Mouse (Mus musculus): ENCODE results near the gene Astn2.

Astn2 gene

DNA sequence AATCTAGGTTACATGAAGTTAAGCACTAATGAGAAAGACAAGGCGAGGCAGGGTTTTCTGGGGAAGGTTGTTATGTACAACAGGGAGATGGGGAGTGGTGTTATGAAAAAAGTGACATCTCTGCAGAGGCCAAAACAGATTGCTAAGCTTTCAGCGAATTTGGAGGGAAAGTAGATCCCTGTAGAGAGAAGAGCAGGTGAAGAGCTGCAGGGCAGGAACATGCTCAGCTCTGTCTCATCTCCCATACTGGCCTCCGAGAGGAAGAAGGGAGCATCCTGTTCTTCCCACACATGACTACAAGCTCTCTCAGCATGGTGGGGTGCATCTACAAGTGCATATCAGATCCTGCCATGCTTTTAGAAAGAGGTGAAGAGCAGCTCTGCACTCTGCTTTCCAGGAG, 245.7 kb downstream of the Astn2 start:
- no peak for DNase-seq (ENCODE audit: low spot score)

- no peak for DNase-seq (ENCODE audit: low spot score)
Measured at GRCm38 (mm10) chr4:66157439-66158113, 246.8 kb downstream of the Astn2 start.

DNA sequence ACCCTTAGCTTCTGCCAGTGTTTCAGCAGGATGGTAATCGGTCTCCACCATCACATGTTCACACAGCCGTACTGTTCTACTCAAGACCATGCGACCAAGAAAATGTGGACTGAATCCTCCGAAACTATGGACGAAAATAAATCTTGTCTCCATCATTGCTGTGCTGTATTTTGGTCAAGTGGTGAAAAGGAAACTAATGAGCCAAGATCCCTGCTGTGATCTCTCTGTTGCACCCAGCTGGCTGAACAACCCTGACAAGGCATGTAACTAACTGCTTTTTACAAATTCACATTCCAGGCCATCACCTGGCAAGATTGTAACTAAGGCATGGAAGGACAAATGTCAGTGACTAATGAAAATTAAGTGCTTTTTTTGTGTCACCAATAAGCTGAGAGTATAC, 257.9 kb downstream of the Astn2 start:
- no peak for DNase-seq (ENCODE audit: low spot score)

DNA sequence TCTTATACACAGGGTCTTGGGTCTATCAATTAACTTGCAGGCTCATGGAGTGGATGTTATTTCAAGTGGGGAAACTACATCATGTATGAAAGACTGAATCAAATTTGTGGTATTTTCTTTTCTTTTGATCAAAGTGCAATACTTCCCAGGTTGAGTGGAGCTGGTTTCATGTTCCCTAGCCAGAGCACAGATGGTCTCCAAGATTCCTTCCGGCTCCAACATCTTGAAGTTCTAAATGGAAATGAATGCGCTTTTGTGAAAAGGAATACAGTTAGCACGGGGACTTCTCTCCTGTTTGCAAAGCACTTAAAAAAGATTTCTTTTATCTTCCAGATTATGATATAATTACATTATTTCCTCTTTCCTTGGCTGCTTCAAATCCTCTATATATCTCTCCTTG, 278.2 kb downstream of the Astn2 start:
- no peak for DNase-seq (ENCODE audit: low spot score)

- DNase-seq (ENCODE audit: low spot score) = no peak
Measured at GRCm38 (mm10) chr4:66122766-66123358, 281.5 kb downstream of the Astn2 start.

GRCm38 (mm10) chr4:66114243-66114642, 290.2 kb downstream of the Astn2 start:
- DNase-seq (ENCODE audit: low spot score) = no peak

DNA sequence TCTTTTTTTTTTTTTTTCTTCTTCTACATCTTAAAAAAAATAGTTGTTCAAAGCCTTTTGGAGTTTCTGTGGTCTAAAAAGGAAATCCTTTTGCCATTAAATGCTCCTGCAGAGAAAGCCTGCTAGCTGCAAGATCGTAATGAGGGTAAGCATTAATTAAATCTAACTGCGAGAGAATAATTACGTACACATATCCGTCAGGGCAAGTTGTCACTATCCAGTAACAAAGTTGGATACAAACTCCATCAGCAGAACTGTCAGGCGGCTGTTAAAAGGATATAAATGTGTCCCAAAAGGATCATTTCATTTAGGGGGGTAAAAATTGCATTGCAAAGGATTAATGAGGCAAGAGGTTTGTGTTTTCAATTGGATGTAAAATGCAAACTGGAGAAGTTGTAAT, 302.4 kb downstream of the Astn2 start:
- no peak for DNase-seq (ENCODE audit: low spot score)

DNA sequence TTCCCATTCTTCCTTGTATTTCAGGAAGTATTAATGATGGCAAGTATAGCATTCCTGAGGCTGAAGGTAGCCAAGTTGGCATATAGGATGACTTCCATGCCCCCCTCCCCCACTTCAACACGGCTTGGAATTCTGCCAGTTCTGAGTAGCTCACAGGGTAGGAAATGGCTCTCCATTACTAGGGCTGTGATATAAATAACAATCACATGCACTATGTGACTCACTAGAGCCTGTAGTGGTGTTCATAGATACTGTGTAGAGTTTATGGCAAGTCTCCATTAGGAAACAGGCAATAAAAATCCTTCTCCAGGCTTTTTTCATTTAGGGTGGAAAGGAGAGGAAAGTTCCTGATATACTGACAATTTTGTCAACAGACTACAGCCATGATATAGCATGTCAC, 306.8 kb downstream of the Astn2 start:
- no peak for DNase-seq (ENCODE audit: low spot score)

GRCm38 (mm10) chr4:66096104-66096503, 308.3 kb downstream of the Astn2 start:
- no peak for DNase-seq (ENCODE audit: low spot score)

DNA sequence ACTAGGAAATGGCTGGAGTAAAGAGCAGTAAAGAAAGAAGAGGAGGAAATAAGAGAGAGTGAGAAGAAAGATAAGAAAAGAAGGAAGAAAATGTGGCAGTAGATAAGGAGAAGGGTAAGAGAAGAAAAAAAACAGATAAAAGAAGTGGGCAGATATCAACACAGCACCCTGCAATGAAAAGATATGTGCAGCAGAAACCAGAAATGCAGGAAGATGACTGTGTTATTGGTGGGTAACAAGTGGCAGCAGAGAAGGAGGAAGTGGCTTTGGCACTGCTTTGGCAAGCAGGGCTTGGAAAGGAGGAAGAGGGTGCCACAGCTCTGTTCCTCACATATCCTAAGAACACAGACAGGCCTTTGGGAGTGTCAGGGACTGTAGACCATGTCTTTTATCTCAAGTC, 347.2 kb downstream of the Astn2 start:
- no peak for DNase-seq (ENCODE audit: low spot score)

DNA sequence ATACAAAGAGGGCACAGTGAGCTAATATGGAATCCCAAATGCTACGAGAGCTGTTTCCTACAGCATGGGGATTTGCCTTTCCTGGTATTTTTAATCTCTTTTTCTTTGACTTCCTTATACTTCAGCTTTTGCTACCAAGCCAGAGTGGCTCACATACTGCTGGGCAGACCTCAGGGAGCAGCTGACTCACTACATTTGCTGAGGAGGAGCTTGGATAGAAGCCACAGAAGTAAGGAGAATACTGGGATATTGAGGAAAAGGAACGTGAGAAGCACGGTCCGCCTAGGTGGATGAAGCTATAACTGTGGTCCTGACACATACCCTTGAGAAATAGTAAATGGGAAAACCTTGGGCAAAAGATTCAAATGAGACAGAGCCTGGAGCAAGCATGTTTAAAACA, 348.7 kb downstream of the Astn2 start:
- DNase-seq (ENCODE audit: low spot score) = no peak

GRCm38 (mm10) chr4:66043014-66043672, 361.3 kb downstream of the Astn2 start:
- DNase-seq (ENCODE audit: low spot score) = no peak

DNA sequence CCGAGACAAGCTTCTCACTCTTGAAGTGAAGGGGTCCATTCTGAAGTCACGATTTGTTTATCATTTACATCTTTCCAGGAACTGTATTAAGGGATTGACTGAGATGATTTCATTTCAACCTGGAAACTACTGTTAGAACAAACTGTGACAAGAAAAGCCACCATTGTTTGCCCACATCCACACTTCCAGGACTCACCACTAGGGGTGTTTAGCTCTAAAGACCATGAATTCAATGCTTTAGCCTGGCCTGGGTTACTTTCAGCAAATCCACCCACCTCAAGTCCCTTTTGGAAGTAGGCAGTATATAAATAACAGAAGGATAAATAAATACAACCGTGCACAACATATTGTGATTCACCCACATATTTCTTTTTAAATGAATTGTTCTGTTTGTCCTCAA, 370.6 kb downstream of the Astn2 start:
- DNase-seq (ENCODE audit: low spot score) = no peak

DNA sequence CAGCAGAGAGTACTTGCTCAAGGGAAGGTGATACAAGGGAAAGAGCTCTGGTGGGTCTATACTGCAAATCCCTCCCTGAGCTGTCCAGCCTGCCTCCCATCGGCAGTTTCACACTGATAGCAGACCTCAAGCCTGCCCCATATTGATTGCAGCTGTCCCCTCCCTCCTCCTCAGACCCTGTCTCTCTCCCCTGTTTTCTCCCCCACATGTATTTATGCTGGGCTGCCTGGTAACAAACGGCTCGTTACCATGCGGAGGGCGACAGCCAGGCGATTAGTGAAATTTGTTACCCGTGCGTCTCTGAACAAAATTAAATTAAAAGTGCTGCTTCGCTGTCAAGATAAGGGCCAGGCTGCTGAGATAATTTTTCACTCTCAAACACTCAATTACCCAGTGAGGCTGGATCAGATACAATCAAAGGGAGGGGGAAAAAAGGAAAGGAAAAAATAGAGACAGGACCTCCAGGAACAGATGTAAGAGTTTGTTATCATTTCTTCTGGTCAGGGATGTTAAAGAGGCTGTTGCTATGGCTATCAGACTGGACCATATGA, 373.0 kb downstream of the Astn2 start:
- DNase-seq (ENCODE audit: low spot score) = no peak

DNA sequence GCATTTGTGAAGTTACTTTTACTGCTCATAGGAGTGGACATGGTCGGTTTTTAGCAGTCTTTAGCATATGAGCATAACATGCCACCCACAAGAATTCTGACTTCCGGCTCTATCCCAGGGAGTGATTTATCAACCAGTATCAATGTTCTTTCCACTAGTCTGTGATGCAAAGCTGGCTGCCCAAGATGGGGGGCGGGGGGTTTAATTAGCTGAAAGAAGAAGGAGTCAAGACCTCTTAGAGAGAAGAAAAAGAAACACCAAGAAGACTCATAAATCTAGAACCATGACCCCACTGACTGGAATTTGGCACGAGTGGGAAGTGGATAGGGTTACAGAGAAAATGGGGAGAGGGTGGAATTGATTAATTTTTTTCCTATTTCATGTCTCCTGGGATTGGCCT, 374.5 kb downstream of the Astn2 start:
- no peak for DNase-seq (ENCODE audit: low spot score)

DNA sequence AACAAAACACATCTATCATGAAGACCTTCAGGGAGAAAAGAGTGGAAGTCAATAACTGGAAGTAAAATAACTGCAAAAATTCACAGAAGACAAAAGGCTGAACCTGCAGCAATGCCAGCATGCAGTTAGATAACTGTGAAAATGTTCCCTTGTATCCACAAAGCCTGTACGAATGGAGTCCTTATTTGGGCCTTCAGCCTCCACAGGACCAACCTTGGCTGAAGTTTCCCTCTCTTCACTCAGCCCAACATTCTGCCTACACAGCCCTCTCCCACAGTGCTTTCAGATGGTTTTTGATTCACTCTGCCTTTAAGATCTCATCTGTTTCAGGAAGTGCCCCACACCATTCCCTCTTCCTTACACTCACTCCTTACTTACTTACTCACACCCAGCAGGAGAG, 376.5 kb downstream of the Astn2 start:
- DNase-seq (ENCODE audit: low spot score) = no peak

- DNase-seq (ENCODE audit: low spot score) = no peak
Measured at GRCm38 (mm10) chr4:66025393-66026062, 378.9 kb downstream of the Astn2 start.

DNA sequence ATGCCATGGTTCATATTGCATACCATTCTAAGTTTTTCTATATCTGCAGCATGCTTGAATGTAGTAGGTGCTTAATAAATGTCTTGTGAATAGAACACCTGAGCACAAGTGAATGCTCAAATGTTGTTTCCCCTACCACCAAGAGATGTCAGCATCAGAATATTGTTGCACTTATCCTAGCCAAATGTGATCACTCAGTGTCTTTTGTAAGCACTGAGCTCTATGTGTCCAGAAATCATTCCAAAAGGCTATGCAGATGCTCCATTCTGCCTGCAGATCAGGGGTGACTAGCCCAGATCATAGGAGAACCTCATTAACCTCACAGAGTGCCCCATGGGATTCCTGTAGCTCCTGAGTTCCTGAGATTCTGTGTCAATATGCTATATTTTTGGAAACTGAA, 401.5 kb downstream of the Astn2 start:
- no peak for DNase-seq (ENCODE audit: low spot score)

GRCm38 (mm10) chr4:65983643-65984042, 420.8 kb downstream of the Astn2 start:
- no peak for DNase-seq (ENCODE audit: low spot score)

DNA sequence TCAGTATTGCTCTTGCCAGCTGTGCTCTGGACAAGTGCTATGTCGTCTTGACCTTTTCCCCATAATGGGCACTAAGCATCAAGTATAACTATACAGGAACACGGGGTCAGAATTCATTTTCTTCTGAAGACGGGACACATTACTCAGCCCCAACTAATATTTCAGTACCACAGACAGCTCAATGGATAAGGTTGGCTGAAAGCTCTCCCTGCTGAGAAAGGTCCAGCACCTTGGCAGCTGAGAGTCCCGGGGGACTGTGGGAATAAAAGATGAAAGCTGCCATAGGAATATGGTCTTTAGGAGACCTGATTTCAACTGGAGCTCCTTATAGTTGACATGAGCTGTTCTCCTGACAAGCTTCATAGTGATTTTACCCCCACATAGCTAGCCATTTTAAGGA, 421.5 kb downstream of the Astn2 start:
- no peak for DNase-seq (ENCODE audit: low spot score)

DNA sequence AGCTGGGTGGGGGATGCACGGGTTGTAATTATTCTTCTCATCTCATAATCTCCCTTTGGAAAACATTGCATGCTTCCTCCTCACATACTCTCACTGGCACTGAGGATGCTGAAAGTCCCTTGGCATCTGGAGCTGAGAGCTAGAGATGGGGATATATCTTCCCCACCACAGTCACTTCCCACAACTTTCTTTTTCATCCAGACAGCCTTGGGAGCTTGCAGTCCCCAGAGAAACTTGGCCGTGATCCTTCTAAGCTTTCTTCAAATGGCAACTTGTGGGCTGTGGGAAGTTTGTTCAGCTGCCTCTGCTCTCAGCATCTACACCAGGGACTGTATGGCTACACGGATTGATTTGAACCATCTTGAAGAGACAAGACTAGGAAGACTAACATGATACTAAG, 428.2 kb downstream of the Astn2 start:
- no peak for DNase-seq (ENCODE audit: low spot score)

- DNase-seq (ENCODE audit: low spot score) = no peak
Measured at GRCm38 (mm10) chr4:65972395-65972794, 432.0 kb downstream of the Astn2 start.

- DNase-seq (ENCODE audit: low spot score) = no peak
Measured at GRCm38 (mm10) chr4:65969318-65969717, 435.1 kb downstream of the Astn2 start.
